Mouse (Mus musculus) forebrain, embryonic 11.5 days (tissue): ENCODE measurements around the gene Habp2. TPM values are rescaled to one million over a fixed set of nuclear protein-coding genes. Genes with fewer than 3 reads are reported as not detected.

Source experiments
- ATAC-seq: fragments of 200-750 bp; cut with Nextera tagmentation; replicated peaks from 2 replicates; pipeline ENCODE4 v1.8.0; 2017; ENCODE audit warnings: moderate TSS enrichment; ENCODE audit not compliant: low FRiP score
- DNase-seq: peaks from one replicate; pipeline ENCODE4 v3.0.0-alpha.2; 2017; ENCODE audit warnings: low spot score
- H3K27ac ChIP-seq: fragments of 300-500 bp; sonication (generic); 2 replicates; pipeline ENCODE4 v1.5.1; 2014; ENCODE audit warnings: low read depth, low read length
- H3K27me3 ChIP-seq: fragments of 300-500 bp; sonication (generic); 2 replicates; pipeline ENCODE4 v1.6.1; 2014; ENCODE audit warnings: mild to moderate bottlenecking, low read length, mixed read lengths; ENCODE audit not compliant: control insufficient read depth, insufficient read depth
- H3K36me3 ChIP-seq: fragments of 300-500 bp; sonication (generic); 2 replicates; pipeline ENCODE4 v1.6.1; 2014; ENCODE audit warnings: mild to moderate bottlenecking, low read length, moderate library complexity, mixed read lengths; ENCODE audit not compliant: control insufficient read depth, insufficient read depth
- H3K4me1 ChIP-seq: fragments of 300-500 bp; sonication (generic); replicated peaks from 2 replicates; pipeline ENCODE4 v1.6.1; 2014; ENCODE audit warnings: low read length, mixed read lengths; ENCODE audit not compliant: control insufficient read depth, insufficient read depth
- H3K4me2 ChIP-seq: fragments of 300-500 bp; sonication (generic); 2 replicates; pipeline ENCODE4 v1.6.1; 2014; ENCODE audit warnings: low read depth, mild to moderate bottlenecking, low read length, moderate library complexity, mixed read lengths; ENCODE audit not compliant: severe bottlenecking
- H3K4me3 ChIP-seq: fragments of 300-500 bp; sonication (generic); 2 replicates; pipeline ENCODE4 v1.5.1; 2014; ENCODE audit warnings: low read depth, low read length
- H3K9ac ChIP-seq: fragments of 300-500 bp; sonication (generic); 2 replicates; pipeline ENCODE4 v1.6.1; 2014; ENCODE audit warnings: low read length
- H3K9me3 ChIP-seq: fragments of 300-500 bp; sonication (generic); 2 replicates; pipeline ENCODE4 v1.6.1; 2016; ENCODE audit warnings: low read length, mixed read lengths; ENCODE audit not compliant: control insufficient read depth
- WGBS: fragments of 180-500 bp; shearing (Covaris S2); extraction: QIAGEN DNeasy Blood & Tissue Kit; methylation state at CpG from one replicate; pipeline ENCODE4 v1.1.7; 2014; 5-methylcytosine and 5-hydroxymethylcytosine counted together
- polyA plus RNA-seq: library from polyadenylated mRNA; unstranded; fragments of >200 nt; fragmentation: Nextera tagmentation; extraction: Ambion mirVana; gene quantifications from 2 replicates; pipeline ENCODE4 v1.2.1, GENCODE M21; 2014

Gene Habp2
- polyA plus RNA-seq, 1 experiment from 2014 or later, result not detected

GRCm38 (mm10) chr19:56336321-56336720 lies 49.4 kb downstream of the Habp2 start:
- Histone ChIP-seq H3K27ac (no peak overlapping the region), H3K27me3 (0 out of 2 replicates have a peak, but pooled peaks cover under 1% of the 10 kb centered on the region), H3K9me3 (no peaks in the 10 kb centered on the region), H3K9ac (no peak overlapping the region), H3K4me1 (no peaks in the 10 kb centered on the region), H3K4me3 (no peak overlapping the region), H3K4me2 (no peak overlapping the region), H3K36me3 (no peaks in the 10 kb centered on the region)
- 91% methylated on average over 17 of the region's 17 CpGs for WGBS
- no peak for DNase-seq
- no peak for ATAC-seq

GRCm38 (mm10) chr19:56336826-56337225 lies 49.9 kb downstream of the Habp2 start:
- Histone ChIP-seq H3K4me1 (no peaks in the 10 kb centered on the region), H3K9ac (no peak overlapping the region), H3K4me2 (no peak overlapping the region), H3K27me3 (0 out of 2 replicates have a peak, but pooled peaks cover 2% of the 10 kb centered on the region), H3K4me3 (no peak overlapping the region), H3K9me3 (no peaks in the 10 kb centered on the region), H3K27ac (no peak overlapping the region), H3K36me3 (no peaks in the 10 kb centered on the region)
- ATAC-seq (no peak), DNase-seq (no peak)
- WGBS, result 86% methylated on average over 12 of the region's 12 CpGs

GRCm38 (mm10) chr19:56342006-56342405 lies 55.1 kb downstream of the Habp2 start:
- Histone ChIP-seq H3K4me3 (no peak overlapping the region), H3K9ac (no peak overlapping the region), H3K36me3 (no peaks in the 10 kb centered on the region), H3K27me3 (0 out of 2 replicates have a peak, but pooled peaks cover 2% of the 10 kb centered on the region), H3K4me1 (peaks cover 11% of the 10 kb centered on the region), H3K4me2 (no peak overlapping the region), H3K9me3 (no peaks in the 10 kb centered on the region), H3K27ac (no peak overlapping the region)
- 90% methylated on average over 8 of the region's 8 CpGs for whole genome bisulfite sequencing
- no peak for ATAC-seq
- no peak for DNase-seq

GRCm38 (mm10) chr19:56343869-56344563 lies 57.1 kb downstream of the Habp2 start:
- 0 out of 2 replicates have a peak, but pooled peaks cover 2% of the 10 kb centered on the region for H3K27me3 ChIP-seq
- H3K9me3 ChIP-seq, result no peaks in the 10 kb centered on the region
- no peak overlapping the region; the same call in 1 of the 2 replicates for H3K4me3 ChIP-seq
- peak; percentile 76 for ATAC-seq
- H3K27ac ChIP-seq, result peak overlapping the region; percentile 63
- H3K4me2 ChIP-seq, result peak overlapping the region; percentile 40
- no peaks in the 10 kb centered on the region for H3K36me3 ChIP-seq
- DNase-seq, result peak; percentile 81
- WGBS, result 21% methylated on average over 26 of the region's 26 CpGs
- peak overlapping the region; percentile 42 for H3K9ac ChIP-seq
- H3K4me1 ChIP-seq, result peaks cover 11% of the 10 kb centered on the region

GRCm38 (mm10) chr19:56346016-56346415 lies 59.1 kb downstream of the Habp2 start:
- DNase-seq (no peak), ATAC-seq (no peak)
- no peak overlapping the region for H3K9ac ChIP-seq
- H3K4me3 ChIP-seq, result no peak overlapping the region
- 79% methylated on average over 3 of the region's 3 CpGs for WGBS
- peaks cover 14% of the 10 kb centered on the region for H3K4me1 ChIP-seq
- H3K4me2 ChIP-seq, result no peak overlapping the region
- no peaks in the 10 kb centered on the region for H3K9me3 ChIP-seq
- no peaks in the 10 kb centered on the region for H3K36me3 ChIP-seq
- no peak overlapping the region for H3K27ac ChIP-seq
- 0 out of 2 replicates have a peak, but pooled peaks cover 2% of the 10 kb centered on the region for H3K27me3 ChIP-seq

GRCm38 (mm10) chr19:56346750-56347149 lies 59.8 kb downstream of the Habp2 start:
- Histone ChIP-seq H3K4me3 (no peak overlapping the region), H3K9me3 (no peaks in the 10 kb centered on the region), H3K27me3 (no peaks in the 10 kb centered on the region), H3K27ac (no peak overlapping the region), H3K4me1 (peaks cover 14% of the 10 kb centered on the region), H3K4me2 (no peak overlapping the region), H3K9ac (no peak overlapping the region), H3K36me3 (no peaks in the 10 kb centered on the region)
- DNase-seq, result no peak
- 39% methylated on average over 13 of the region's 13 CpGs for WGBS
- no peak for ATAC-seq

- Histone ChIP-seq H3K9me3 (no peaks in the 10 kb centered on the region), H3K27me3 (no peaks in the 10 kb centered on the region), H3K9ac (no peak overlapping the region), H3K4me1 (peaks cover 13% of the 10 kb centered on the region), H3K27ac (no peak overlapping the region), H3K4me2 (no peak overlapping the region), H3K36me3 (no peaks in the 10 kb centered on the region), H3K4me3 (no peak overlapping the region)
- no peak for DNase-seq
- no peak for ATAC-seq
- WGBS, result 33% methylated on average over 6 of the region's 6 CpGs
These were observed 62.4 kb downstream of the Habp2 start for GRCm38 (mm10) chr19:56349295-56349694.

- WGBS, result 89% methylated on average over 10 of the region's 10 CpGs
These were observed 66.8 kb downstream of the Habp2 start for GRCm38 (mm10) chr19:56353689-56354088.

GRCm38 (mm10) chr19:56355201-56355600 lies 68.3 kb downstream of the Habp2 start:
- WGBS, result 90% methylated on average over 12 of the region's 12 CpGs
- H3K9ac ChIP-seq, result no peak overlapping the region
- DNase-seq (no peak), ATAC-seq (no peak)
- no peaks in the 10 kb centered on the region for H3K9me3 ChIP-seq
- H3K36me3 ChIP-seq, result no peaks in the 10 kb centered on the region
- no peaks in the 10 kb centered on the region for H3K27me3 ChIP-seq
- no peak overlapping the region for H3K4me2 ChIP-seq
- H3K27ac ChIP-seq, result no peak overlapping the region
- H3K4me1 ChIP-seq, result no peaks in the 10 kb centered on the region; the same call in 1 of the 2 replicates
- no peak overlapping the region for H3K4me3 ChIP-seq

More at GRCm38 (mm10) chr19:56353689-56354088, 66.8 kb downstream of the Habp2 start:
- Histone ChIP-seq H3K4me2 (no peak overlapping the region), H3K9me3 (no peaks in the 10 kb centered on the region), H3K4me1 (peaks cover 4% of the 10 kb centered on the region; the same call in 1 of the 2 replicates), H3K9ac (no peak overlapping the region), H3K4me3 (no peak overlapping the region), H3K27ac (no peak overlapping the region), H3K36me3 (no peaks in the 10 kb centered on the region), H3K27me3 (no peaks in the 10 kb centered on the region)
- ATAC-seq, result no peak
- DNase-seq, result no peak
